Mouse (Mus musculus): Measurements from ENCODE around the gene Cdc73. TPM values are rescaled to one million over a fixed set of nuclear protein-coding genes. Genes with fewer than 3 reads are reported as not detected.
"Not testable (repeated sequence)": the region's sequence is repeated elsewhere in the genome, so short reads cannot be mapped to it uniquely, and the experiment has no call there.

Gene Cdc73
- 12.0 and 15.1 TPM in 2 replicates for polyA plus RNA-seq (2012)

DNA sequence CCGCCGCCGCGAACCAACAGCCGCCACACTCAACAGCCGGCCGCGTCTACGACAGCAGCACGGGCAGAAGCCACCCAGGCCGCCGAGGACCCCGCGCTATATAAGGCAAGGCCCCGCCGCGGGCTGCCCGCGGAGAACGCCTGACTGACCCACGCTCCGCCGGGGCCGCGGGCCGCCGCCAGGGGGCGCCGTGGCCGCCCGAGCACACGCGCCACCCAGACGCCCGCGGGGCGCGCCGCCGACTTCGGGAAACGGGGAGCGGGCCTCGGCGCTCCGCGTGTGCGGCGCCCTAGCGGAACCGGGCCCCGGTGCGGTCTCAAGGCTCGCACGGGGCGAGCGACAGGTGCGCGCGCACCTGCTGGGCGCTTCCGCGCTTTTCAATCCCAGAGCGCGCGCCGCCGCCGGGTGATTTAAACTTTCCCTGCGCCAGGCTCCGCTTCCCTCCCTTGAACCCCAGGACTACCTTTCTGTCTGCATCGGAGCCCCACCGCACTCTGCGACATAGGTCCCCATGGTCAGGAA is at the start of gene Cdc73:
TSS of gene Cdc73 (minus strand) at position 153 of the 522 bp plus-strand sequence.
- TF ChIP-seq GATA1 (IDR thresholded peaks at IDR 0.05; ENCODE audit: low read length), result no peak

DNA sequence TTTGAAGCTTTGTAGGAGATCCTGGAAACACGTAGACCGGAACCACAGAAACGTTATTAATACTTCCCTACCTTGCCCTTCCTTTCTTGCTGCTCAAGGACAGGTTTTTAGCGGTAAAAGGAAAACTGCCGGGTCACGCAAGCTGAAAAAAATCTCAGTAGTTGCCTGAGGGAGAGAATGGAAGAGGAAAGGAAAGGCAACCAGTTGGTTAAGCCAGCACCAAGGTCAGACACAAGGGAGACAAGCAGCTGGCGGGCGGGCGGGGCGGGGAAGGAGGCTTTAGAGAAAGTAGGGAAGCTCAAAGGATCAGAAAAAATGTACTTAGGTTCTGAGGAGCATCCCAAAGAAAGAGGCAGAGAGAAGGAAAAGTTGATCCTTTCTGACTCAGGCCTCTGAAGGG is 43.2 kb upstream of the Cdc73 start:
- no peak for TF ChIP-seq GATA1 (IDR thresholded peaks at IDR 0.05; ENCODE audit: low read length)

DNA sequence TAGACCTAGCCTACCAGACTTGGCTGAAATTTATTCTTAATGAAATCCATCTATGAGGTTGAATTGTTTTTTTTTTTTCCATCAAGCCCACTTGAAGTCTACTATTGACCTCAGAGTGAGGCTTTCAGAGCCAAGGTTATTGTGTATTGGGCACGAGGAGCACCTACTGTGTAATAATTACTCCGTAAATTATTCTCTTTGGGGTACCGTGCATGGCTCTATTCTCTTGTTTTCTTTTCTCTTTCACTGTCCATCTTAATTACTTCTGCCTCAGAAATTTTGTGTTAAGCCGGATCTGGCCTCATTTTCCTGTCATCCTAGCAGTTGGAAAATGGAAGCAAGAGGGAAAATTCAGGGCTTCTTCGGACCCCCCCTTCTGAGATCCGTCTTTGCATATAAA is 39.5 kb upstream of the Cdc73 start:
- TF ChIP-seq GATA1 (IDR thresholded peaks at IDR 0.05; ENCODE audit: low read length), result no peak

DNA sequence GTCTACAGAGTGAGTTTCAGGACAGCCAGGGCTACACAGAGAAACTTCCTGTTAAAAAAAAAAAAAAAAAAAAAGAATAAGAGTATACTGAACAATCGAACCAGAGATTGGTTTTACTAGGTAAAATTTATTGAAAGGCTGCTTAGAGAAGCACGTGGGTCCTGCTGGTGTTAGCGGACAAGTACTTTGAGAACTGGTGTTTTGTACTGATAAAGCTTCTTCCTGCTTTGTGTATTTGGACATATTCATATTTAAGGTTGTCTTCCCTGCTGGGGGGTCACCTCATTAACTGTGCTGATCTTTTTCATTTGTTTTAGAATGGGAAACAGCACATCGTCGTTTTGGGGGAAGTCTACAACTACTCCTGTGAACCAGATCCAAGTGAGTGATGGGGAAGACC is 38.6 kb upstream of the Cdc73 start:
- no peak for TF ChIP-seq GATA1 (IDR thresholded peaks at IDR 0.05; ENCODE audit: low read length)

DNA sequence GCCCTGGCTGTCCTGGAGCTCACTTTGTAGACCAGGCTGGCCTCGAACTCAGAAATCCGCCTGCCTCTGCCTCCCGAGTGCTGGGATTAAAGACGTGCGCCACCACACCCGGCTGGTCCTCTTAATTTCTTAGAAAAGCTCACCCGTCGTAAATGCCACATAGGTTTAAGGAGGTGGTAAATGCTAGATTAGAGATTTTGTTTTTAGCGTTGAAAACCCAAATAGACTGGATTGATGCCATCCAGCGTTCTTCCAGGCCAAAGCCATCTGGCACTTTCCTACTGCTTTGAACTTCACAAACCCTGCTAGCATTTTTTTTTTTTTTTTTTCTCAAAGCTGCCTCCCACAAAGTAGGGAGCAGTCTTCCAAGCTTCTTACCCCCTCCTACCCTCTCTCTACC is 37.9 kb upstream of the Cdc73 start:
- TF ChIP-seq GATA1 (IDR thresholded peaks at IDR 0.05; ENCODE audit: low read length), result no peak

DNA sequence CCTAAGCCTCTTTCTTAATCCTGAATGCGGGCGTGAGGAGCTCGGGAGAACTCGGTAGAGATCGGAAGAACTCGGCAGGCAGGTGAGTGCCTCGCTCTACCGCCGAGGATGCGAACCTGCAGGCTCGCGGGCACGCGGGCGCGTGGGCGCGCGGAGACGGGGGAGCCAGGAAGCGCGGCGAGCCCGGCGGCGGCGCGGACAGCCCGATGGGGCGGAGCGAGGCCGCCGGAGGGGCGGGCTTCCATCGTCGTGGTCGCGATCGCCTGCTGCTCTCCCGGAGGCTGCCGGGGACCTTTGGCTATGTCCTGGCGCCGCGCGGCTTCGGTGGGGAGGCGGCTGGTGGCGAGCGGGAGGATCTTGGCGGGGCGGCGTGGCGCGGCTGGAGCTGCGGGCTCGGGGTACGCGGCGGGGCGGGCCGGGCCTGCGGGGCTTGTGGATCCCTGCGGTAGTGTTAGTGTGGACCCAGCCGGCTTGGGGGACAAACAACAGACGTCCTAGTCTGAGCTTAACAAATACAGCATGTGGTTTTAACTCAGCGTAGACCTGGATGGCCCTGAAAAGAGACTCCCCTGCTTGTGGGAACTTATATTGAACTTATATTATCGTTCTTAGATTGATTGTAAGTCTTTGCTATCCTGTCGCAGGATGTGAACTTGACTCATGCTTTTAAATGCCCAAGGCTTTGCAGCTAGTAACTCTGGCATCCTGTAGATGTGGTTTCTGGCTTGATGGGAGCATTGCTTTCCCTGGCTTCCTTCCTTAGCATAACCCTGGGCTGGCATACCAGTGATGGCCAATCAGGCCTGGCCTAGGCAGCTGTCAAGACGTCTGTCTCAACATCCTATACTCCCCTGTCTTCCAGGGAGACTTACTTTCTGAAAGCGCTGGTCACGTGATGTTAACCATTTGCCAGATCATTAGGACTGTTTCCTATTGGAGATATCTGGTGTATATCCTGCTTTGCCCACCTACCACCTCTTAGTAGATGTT is 37.0 kb upstream of the Cdc73 start:
- no peak for TF ChIP-seq GATA1 (IDR thresholded peaks at IDR 0.05; ENCODE audit: low read length)

DNA sequence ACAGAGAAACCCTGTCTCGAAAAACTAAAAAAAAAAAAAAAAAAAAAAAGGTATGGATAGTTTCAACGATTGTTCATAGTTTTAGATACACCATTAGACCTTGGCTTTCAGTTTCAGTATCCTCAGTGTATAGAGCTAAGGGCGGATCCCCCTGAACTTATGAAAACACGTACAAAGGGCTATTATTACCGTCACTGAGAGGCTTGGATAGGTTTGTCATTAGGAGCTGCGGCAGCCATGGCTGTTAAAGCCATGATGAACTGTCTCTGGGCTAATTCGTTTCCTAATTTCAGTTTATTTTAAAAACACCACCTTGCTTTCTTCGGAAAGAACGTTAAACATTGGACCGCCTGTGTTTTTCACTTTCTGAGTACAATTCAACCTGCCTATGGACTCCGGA is 36.1 kb upstream of the Cdc73 start:
- no peak for TF ChIP-seq GATA1 (IDR thresholded peaks at IDR 0.05; ENCODE audit: low read length)

DNA sequence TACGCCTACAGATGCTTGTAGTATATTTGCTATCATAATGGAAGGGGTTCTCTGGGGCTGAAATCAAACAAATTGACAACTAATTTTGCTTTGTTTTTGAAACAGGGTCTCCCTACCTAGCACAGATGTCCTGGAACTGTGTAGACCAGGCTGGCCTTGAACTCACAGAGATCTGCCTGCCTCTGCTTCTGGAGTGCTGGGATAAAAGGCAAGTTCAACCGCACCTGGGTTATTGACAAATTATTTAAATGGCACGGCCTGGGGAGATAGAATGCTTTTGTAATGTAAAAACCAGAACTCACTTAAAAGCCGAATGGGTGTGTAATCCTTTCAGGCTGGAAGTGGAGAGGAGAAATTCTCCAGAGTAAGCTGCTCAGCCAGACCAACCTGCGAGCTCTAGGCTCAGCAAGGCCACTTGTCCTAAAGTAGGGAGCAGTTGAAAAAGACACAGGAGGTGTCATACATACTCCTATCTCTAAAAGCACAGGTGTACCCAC is 31.3 kb upstream of the Cdc73 start:
- TF ChIP-seq GATA1 (IDR thresholded peaks at IDR 0.05; ENCODE audit: low read length), result no peak

DNA sequence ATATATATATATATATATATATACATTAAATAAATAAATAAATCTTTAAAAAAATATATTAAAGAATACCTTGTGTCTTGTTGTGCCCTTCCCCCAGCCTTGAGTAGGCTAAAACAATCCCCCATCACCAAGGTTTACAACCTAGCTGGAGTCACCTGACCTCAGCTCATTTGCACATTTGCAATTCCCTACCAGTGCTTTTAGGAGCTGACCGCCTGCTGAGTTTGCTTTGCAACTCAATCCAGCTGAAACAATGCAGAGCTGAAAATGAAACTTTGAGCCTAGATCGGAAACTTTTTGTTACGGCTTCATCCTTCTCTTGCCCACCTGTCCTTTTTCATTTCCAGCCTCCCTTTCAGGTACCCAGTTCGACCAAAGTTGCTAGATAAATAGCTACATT is 29.0 kb upstream of the Cdc73 start:
- no peak for TF ChIP-seq GATA1 (IDR thresholded peaks at IDR 0.05; ENCODE audit: low read length)

DNA sequence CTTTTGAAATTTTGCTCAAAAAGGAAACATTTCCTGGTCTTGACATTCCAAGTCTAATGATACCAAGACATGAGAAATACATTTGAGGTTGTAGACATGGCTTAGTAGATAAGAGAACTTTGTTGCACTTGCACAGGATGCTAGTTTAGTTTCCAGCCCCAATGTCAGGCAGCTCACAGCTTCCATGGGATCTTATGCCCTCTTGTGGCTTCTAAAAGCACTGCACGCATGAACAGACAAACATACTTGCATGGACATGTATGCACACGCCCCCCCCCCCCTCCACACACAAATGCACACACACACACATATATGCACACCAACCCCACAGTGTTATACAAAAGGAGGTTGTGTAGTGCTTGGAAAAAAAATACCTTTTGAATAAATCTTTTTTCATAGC is 28.2 kb upstream of the Cdc73 start:
- TF ChIP-seq GATA1 (IDR thresholded peaks at IDR 0.05; ENCODE audit: low read length), result no peak

DNA sequence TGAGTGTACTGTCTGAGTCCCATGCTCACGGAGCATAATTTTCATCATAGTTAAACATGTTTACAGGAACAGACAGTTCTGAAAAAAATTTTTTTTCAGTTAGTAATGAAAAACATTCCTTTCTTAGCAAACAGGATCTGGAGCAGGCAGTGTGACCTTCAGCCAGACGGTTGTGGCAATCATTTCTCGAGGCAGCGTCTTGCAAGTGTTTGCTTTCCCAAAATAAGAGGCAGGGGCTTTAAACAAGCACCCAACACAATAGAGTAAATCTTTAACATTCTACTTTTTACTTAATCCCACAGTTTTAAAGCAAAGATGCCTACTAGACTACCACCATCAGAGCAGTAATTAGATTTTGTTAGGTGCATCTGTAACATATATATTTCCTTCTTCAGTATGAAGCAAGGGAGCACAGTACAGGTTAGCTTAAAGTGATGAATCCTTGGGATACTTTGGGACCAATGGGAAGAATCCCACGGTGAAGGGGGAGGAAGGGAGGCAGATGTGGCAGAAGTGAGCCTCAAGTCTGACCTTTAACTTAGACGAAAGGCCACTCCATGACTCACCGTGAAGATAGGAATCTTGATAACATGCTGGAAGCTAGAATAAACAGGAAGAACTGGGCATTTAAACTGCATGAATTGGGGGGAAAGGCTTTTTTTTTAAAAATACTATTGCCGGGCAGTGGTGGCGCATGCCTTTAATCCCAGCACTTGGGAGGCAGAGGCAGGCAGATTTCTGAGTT is 25.2 kb upstream of the Cdc73 start:
- TF ChIP-seq GATA1 (IDR thresholded peaks at IDR 0.05; ENCODE audit: low read length), result peak; percentile 14

DNA sequence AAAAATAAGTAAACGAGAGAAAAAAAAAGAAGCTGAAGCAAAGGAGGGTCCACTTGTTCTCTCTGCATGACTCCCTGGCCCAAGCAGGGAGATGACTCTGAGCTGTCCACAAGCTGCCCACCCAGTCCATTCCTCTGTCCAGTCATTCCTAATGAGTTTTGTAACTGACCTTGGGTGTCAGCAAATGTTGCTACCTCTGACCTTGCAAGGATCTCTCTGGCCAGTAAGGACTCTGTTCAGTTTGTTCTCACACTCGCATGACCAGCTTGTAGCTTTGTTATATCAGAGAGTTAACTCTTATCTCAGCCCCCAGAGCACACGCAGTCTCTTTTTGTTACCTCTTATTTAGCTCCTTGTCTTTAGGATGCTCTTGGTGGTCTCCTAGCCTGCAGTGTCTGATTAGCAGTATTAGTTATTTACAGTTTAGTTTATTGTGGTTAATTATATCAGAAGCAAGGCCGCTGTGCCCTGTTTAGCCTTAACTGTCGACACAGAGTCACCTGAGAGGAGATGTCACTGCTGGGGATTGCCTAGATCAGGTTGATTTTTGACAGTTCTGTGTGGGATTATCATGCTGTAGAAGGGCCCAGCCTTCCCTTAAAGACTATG is 21.9 kb upstream of the Cdc73 start:
- TF ChIP-seq GATA1 (IDR thresholded peaks at IDR 0.05; ENCODE audit: low read length), result peak; percentile 91

DNA sequence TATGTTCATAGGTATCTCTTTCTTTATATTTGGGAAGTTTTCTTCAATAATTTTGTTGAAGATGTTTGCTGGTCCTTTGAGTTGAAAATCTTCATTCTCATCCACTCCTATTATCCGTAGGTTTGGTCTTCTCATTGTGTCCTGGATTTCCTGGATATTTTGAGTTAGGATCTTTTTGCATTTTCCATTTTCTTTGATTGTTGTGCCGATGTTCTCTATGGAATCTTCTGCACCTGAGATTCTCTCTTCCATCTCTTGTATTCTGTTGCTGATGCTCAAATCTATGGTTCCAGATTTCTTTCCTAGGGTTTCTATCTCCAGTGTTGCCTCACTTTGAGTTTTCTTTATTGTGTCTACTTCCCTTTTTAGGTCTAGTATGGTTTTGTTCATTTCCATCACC is 13.3 kb upstream of the Cdc73 start, which contains the start of gene Glrx2:
TSS of gene Glrx2 (plus strand) at position 301 of the 400 bp plus-strand sequence.
- TF ChIP-seq GATA1 (IDR thresholded peaks at IDR 0.05; ENCODE audit: low read length), result not testable (repeated sequence)

DNA sequence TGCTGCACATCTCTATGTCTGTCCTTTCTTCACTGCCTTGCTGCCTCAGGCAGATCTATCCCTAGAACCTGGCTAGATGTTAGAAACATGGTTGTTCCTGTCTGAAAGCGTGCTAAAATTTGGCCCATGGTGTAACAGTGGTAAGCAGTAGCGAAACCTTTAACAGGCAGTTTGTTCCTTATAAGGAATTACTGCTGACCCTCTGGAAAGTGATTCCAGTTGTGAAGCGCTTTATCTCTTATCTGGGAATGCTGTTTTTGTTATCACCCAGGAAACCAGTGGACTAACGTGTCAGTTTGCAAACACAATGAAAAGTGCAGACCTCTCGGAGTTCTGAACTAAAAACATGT is 7.9 kb upstream of the Cdc73 start:
- no peak for TF ChIP-seq GATA1 (IDR thresholded peaks at IDR 0.05; ENCODE audit: low read length)

DNA sequence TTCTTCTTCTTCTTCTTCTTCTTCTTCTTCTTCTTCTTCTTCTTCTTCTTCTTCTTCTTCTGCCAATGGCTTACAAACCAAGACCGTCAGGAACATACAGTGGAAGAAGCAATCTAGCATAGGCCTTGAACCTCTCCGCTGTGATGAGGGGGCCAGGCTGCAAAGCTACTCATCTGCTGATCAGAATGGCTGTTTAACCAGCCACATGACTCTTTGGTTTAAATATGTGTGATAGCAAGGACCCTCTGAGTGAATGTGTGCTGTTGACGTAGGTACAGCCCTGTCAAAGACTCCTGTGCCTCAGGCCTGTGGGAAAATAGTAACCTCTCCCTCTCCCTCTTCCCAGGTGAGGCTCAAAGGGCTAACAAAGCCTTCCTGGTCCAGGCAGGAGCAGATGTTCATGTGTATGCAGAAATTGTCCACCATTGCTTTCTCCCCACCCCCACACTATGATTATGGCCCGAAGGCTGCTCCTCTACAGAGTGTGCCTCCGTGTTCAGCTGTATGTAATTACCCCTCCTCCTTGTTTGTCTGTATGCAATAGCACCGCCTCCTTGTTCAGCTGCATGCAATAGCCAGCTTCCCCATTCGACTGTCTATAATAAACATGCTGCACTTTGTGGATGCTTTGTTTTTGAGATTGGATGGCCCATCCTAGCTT is 7.4 kb upstream of the Cdc73 start:
- no peak for TF ChIP-seq GATA1 (IDR thresholded peaks at IDR 0.05; ENCODE audit: low read length)
